Mouse (Mus musculus) small intestine, adult 2 months (tissue): ENCODE results near the gene Rsph6a.

ENCODE experiments used
- CTCF ChIP-seq: fragments of 200-500 bp; IDR thresholded peaks from 2 replicates; pipeline ENCODE4 v1.5.1; 2012; ENCODE audit warnings: low read depth, mild to moderate bottlenecking, control low read depth, inconsistent platforms, low read length, moderate library complexity, mixed read lengths; ENCODE audit not compliant: insufficient replicate concordance, insufficient read length; ENCODE audit errors: extremely low read depth
- POLR2A ChIP-seq: fragments of 200-500 bp; IDR thresholded peaks from 2 replicates; pipeline ENCODE4 v1.6.1; 2012; ENCODE audit warnings: low read depth, mild to moderate bottlenecking, control low read depth, inconsistent platforms, low read length, moderate library complexity

GRCm38 (mm10) chr7:19094471-19094825 is 40.0 kb downstream of the Rsph6a start, which contains the start of gene Six5:
- TF ChIP-seq CTCF (no peak), POLR2A (no peak)
